Mouse (Mus musculus) intestine, embryonic 16.5 days (tissue): Measurements from ENCODE around the gene Rundc3a. TPM values are rescaled to one million over a fixed set of nuclear protein-coding genes. Genes with fewer than 3 reads are reported as not detected.

Experiments
- ATAC-seq: fragments of 200-750 bp; cut with Nextera tagmentation; 2 replicates; pipeline ENCODE4 v1.8.0; 2017; ENCODE audit warnings: moderate TSS enrichment, moderate library complexity
- H3K27ac ChIP-seq: fragments of 300-500 bp; sonication (generic); 2 replicates; pipeline ENCODE4 v1.5.1; 2014; ENCODE audit warnings: mild to moderate bottlenecking, low read length
- H3K27me3 ChIP-seq: fragments of 300-500 bp; sonication (generic); replicated peaks from 2 replicates; pipeline ENCODE4 v1.6.1; 2014; ENCODE audit warnings: low read length, control low read depth, mixed read lengths; ENCODE audit not compliant: control insufficient read depth, insufficient read depth
- H3K36me3 ChIP-seq: fragments of 300-500 bp; sonication (generic); 2 replicates; pipeline ENCODE4 v1.6.1; 2014; ENCODE audit warnings: low read length, control low read depth; ENCODE audit not compliant: control insufficient read depth, insufficient read depth
- H3K4me1 ChIP-seq: fragments of 300-500 bp; sonication (generic); 2 replicates; pipeline ENCODE4 v1.6.1; 2014; ENCODE audit warnings: low read length, control low read depth, mixed read lengths; ENCODE audit not compliant: control insufficient read depth, insufficient read depth
- H3K4me2 ChIP-seq: fragments of 300-500 bp; sonication (generic); 2 replicates; pipeline ENCODE4 v1.6.1; 2014; ENCODE audit warnings: low read depth, low read length, control low read depth
- H3K4me3 ChIP-seq: fragments of 300-500 bp; sonication (generic); 2 replicates; pipeline ENCODE4 v1.5.1; 2014; ENCODE audit warnings: mild to moderate bottlenecking, low read length
- H3K9ac ChIP-seq: fragments of 300-500 bp; sonication (generic); 2 replicates; pipeline ENCODE4 v1.6.1; 2014; ENCODE audit warnings: low read depth, low read length
- H3K9me3 ChIP-seq: fragments of 300-500 bp; sonication (generic); 2 replicates; pipeline ENCODE4 v1.6.1; 2016; ENCODE audit warnings: low read length, control low read depth; ENCODE audit not compliant: control insufficient read depth
- WGBS: fragments of 180-500 bp; shearing (Covaris S2); extraction: QIAGEN DNeasy Blood & Tissue Kit; methylation state at CpG from one replicate; pipeline ENCODE4 v1.1.7; 2014; 5-methylcytosine and 5-hydroxymethylcytosine counted together
- polyA plus RNA-seq: library from polyadenylated mRNA; unstranded; fragments of >200 nt; fragmentation: Nextera tagmentation; extraction: Ambion mirVana; gene quantifications from 2 replicates; pipeline ENCODE4 v1.2.1, GENCODE M21; 2015

The Rundc3a gene
- polyA plus RNA-seq, 1 experiment from 2014 or later: 6.0 TPM

GRCm38 (mm10) chr11:102352378-102352777 lies 40.8 kb upstream of the Rundc3a start:
- no peak for ATAC-seq
- Histone ChIP-seq H3K4me3 (no peak overlapping the region), H3K27me3 (0 out of 2 replicates have a peak, but pooled peaks cover 3% of the 10 kb centered on the region), H3K9me3 (no peaks in the 10 kb centered on the region), H3K27ac (no peak overlapping the region), H3K4me2 (no peak overlapping the region), H3K9ac (no peak overlapping the region), H3K36me3 (no peaks in the 10 kb centered on the region), H3K4me1 (peaks cover 5% of the 10 kb centered on the region)
- WGBS: 51% methylated on average over 5 of the region's 5 CpGs

GRCm38 (mm10) chr11:102353021-102353431 lies 40.2 kb upstream of the Rundc3a start:
- Histone ChIP-seq H3K9me3 (no peaks in the 10 kb centered on the region), H3K4me2 (no peak overlapping the region), H3K27ac (no peak overlapping the region), H3K27me3 (0 out of 2 replicates have a peak, but pooled peaks cover 3% of the 10 kb centered on the region), H3K4me3 (no peak overlapping the region), H3K36me3 (no peaks in the 10 kb centered on the region), H3K9ac (no peak overlapping the region), H3K4me1 (peaks cover 5% of the 10 kb centered on the region)
- no peak for ATAC-seq
- WGBS: 31% methylated on average over 8 of the region's 8 CpGs

GRCm38 (mm10) chr11:102355501-102355900 lies 37.7 kb upstream of the Rundc3a start:
- Histone ChIP-seq H3K4me2 (no peak overlapping the region), H3K27me3 (0 out of 2 replicates have a peak, but pooled peaks cover 3% of the 10 kb centered on the region), H3K9ac (no peak overlapping the region), H3K27ac (no peak overlapping the region), H3K9me3 (no peaks in the 10 kb centered on the region), H3K4me1 (no peaks in the 10 kb centered on the region), H3K4me3 (no peak overlapping the region), H3K36me3 (no peaks in the 10 kb centered on the region)
- 86% methylated on average over 3 of the region's 3 CpGs for WGBS
- no peak for ATAC-seq

- Histone ChIP-seq H3K36me3 (no peaks in the 10 kb centered on the region), H3K4me3 (no peak overlapping the region), H3K27ac (no peak overlapping the region), H3K27me3 (0 out of 2 replicates have a peak, but pooled peaks cover 3% of the 10 kb centered on the region), H3K4me1 (no peaks in the 10 kb centered on the region), H3K9ac (no peak overlapping the region), H3K9me3 (no peaks in the 10 kb centered on the region), H3K4me2 (no peak overlapping the region)
- no peak for ATAC-seq
- WGBS: 78% methylated on average over 12 of the region's 12 CpGs
These were observed 37.0 kb upstream of the Rundc3a start for GRCm38 (mm10) chr11:102356190-102356589.

GRCm38 (mm10) chr11:102356636-102357350 lies 36.4 kb upstream of the Rundc3a start:
- Histone ChIP-seq H3K27ac (no peak overlapping the region), H3K27me3 (0 out of 2 replicates have a peak, but pooled peaks cover 3% of the 10 kb centered on the region), H3K4me2 (no peak overlapping the region), H3K9me3 (no peaks in the 10 kb centered on the region), H3K36me3 (no peaks in the 10 kb centered on the region), H3K4me1 (no peaks in the 10 kb centered on the region), H3K9ac (no peak overlapping the region), H3K4me3 (no peak overlapping the region)
- no peak for ATAC-seq
- 64% methylated on average over 31 of the region's 31 CpGs for WGBS

- WGBS: 71% methylated on average over 10 of the region's 10 CpGs
These were observed 34.8 kb upstream of the Rundc3a start for GRCm38 (mm10) chr11:102358365-102358764.

GRCm38 (mm10) chr11:102361776-102362495 lies 31.3 kb upstream of the Rundc3a start:
- no peak for ATAC-seq
- 87% methylated on average over 8 of the region's 8 CpGs for WGBS
- Histone ChIP-seq H3K9ac (no peak overlapping the region), H3K9me3 (no peaks in the 10 kb centered on the region), H3K4me3 (no peak overlapping the region), H3K36me3 (no peaks in the 10 kb centered on the region), H3K27ac (no peak overlapping the region), H3K4me2 (no peak overlapping the region), H3K27me3 (no peaks in the 10 kb centered on the region), H3K4me1 (no peaks in the 10 kb centered on the region)

More at GRCm38 (mm10) chr11:102358365-102358764, 34.8 kb upstream of the Rundc3a start:
- 0 out of 2 replicates have a peak, but pooled peaks cover 3% of the 10 kb centered on the region for H3K27me3 ChIP-seq
- H3K36me3 ChIP-seq: no peaks in the 10 kb centered on the region
- H3K4me1 ChIP-seq: no peaks in the 10 kb centered on the region
- no peak overlapping the region for H3K9ac ChIP-seq
- no peak for ATAC-seq
- no peak overlapping the region for H3K4me3 ChIP-seq
- H3K27ac ChIP-seq: no peak overlapping the region
- H3K4me2 ChIP-seq: no peak overlapping the region
- no peaks in the 10 kb centered on the region for H3K9me3 ChIP-seq

GRCm38 (mm10) chr11:102363623-102364022 lies 29.6 kb upstream of the Rundc3a start:
- ATAC-seq: peak; percentile 81

GRCm38 (mm10) chr11:102364570-102365371 lies 28.4 kb upstream of the Rundc3a start:
- 74% methylated on average over 14 of the region's 14 CpGs for WGBS

More at GRCm38 (mm10) chr11:102363623-102364022, 29.6 kb upstream of the Rundc3a start:
- no peaks in the 10 kb centered on the region for H3K27me3 ChIP-seq
- H3K36me3 ChIP-seq: no peaks in the 10 kb centered on the region
- no peak overlapping the region for H3K27ac ChIP-seq
- H3K9me3 ChIP-seq: no peaks in the 10 kb centered on the region
- no peak overlapping the region for H3K9ac ChIP-seq
- no peak overlapping the region for H3K4me2 ChIP-seq
- no peaks in the 10 kb centered on the region for H3K4me1 ChIP-seq
- no peak overlapping the region for H3K4me3 ChIP-seq
- WGBS: 45% methylated on average over 2 of the region's 2 CpGs

More at GRCm38 (mm10) chr11:102364570-102365371, 28.4 kb upstream of the Rundc3a start:
- no peaks in the 10 kb centered on the region for H3K4me1 ChIP-seq
- ATAC-seq: peak; percentile 75
- no peak overlapping the region for H3K4me2 ChIP-seq
- H3K9ac ChIP-seq: no peak overlapping the region
- no peaks in the 10 kb centered on the region for H3K27me3 ChIP-seq
- no peak overlapping the region for H3K27ac ChIP-seq
- no peak overlapping the region for H3K4me3 ChIP-seq
- no peaks in the 10 kb centered on the region for H3K36me3 ChIP-seq
- H3K9me3 ChIP-seq: no peaks in the 10 kb centered on the region
